Mouse (Mus musculus): ENCODE data around the gene Pygo1. TPM values are rescaled to one million over a fixed set of nuclear protein-coding genes. Genes with fewer than 3 reads are reported as not detected.

Pygo1 gene
- total and polyA plus RNA-seq, 2 experiments from 2014 or later, result 9.6 to 41.7 TPM

DNA sequence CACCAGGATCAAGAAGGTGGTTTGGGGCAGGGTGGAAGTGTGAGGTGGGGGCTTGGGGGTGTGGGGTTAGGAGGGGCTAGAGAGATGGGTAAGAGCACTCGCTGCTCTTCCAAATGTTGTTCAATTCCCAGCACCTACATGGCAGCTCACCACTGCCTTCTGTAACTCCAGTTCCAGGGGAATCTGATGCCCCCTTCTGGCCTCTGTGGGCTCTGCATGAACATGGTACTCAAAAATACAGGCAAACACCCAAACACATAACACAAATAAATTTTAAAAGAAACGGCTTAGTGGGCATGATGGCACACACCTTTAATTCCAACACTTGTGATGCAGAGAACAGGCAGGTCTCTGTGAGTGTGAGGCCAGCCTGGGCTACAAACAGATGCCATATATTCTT, 29.3 kb downstream of the Pygo1 start:
- no peaks in the 10 kb centered on the region for H3K27me3 ChIP-seq (ENCODE audit: insufficient read depth, low read length)
- H3K36me3 ChIP-seq (ENCODE audit: insufficient read depth), result no peaks in the 10 kb centered on the region
- ATAC-seq (no peak), DNase-seq (no peak)
- H3K4me1 ChIP-seq (ENCODE audit: insufficient read depth), result peaks cover 4% of the 10 kb centered on the region; the same call in 1 of the 2 replicates
- WGBS, result 56% methylated on average over 2 of the region's 2 CpGs
- no peak overlapping the region for H3K9ac ChIP-seq
- H3K4me2 ChIP-seq (ENCODE audit: low read depth), result no peak overlapping the region
- no peaks in the 10 kb centered on the region for H3K9me3 ChIP-seq (ENCODE audit: low read length)
- TF ChIP-seq CTCF (IDR thresholded peaks at IDR 0.05; ENCODE audit: low read depth), result peak; percentile 32; the same call in 1 of the 2 replicates
- H3K27ac ChIP-seq (ENCODE audit: low read depth, low read length), result no peak overlapping the region
- H3K4me3 ChIP-seq (ENCODE audit: low read depth, low read length), result no peak overlapping the region

DNA sequence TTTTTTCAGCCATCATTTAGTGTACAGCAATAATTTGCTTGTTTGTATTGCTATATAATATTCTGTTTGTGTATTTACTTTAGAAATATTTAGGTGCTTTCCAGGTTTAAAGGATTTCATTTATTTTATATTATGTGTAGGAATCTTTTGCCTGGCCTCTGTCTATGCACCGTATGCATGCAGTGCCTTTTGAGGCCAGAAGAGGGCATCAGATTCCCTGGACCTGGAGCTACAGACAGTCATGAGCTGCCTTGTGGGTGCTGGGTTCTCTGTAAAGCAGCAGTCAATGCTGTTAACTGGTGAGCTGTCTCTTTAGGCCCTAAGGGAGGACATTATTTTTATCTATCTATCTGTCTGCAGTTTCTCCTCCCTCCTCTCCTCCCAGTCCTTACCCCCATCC, 30.1 kb downstream of the Pygo1 start:
- Histone ChIP-seq H3K9ac (no peak overlapping the region), H3K36me3 (ENCODE audit: insufficient read depth) (no peaks in the 10 kb centered on the region), H3K4me1 (ENCODE audit: insufficient read depth) (peaks cover 4% of the 10 kb centered on the region; the same call in 1 of the 2 replicates), H3K4me3 (ENCODE audit: low read depth, low read length) (no peak overlapping the region), H3K9me3 (ENCODE audit: low read length) (no peaks in the 10 kb centered on the region), H3K27me3 (ENCODE audit: insufficient read depth, low read length) (no peaks in the 10 kb centered on the region), H3K4me2 (ENCODE audit: low read depth) (no peak overlapping the region), H3K27ac (ENCODE audit: low read depth, low read length) (no peak overlapping the region)
- ATAC-seq (peak; percentile 58), DNase-seq (peak; percentile 69)
- WGBS, result 13% methylated on average over 1 of the region's 1 CpGs
- peak; percentile 82 for TF ChIP-seq CTCF (IDR thresholded peaks at IDR 0.05; ENCODE audit: low read depth)

GRCm38 (mm10) chr9:72958521-72959450, 33.3 kb downstream of the Pygo1 start, which contains the start of the genes Dyx1c1 and Gm44503:
TSS of gene Dyx1c1 (plus strand) at chr9:72958785.
TSS of gene Gm44503 (plus strand) at chr9:72958852.
- Histone ChIP-seq H3K27ac (ENCODE audit: low read depth, low read length) (peak within 1 kb of the TSS; percentile 54), H3K27me3 (ENCODE audit: insufficient read depth, low read length) (no peaks in the 10 kb centered on the region), H3K4me3 (ENCODE audit: low read depth, low read length) (peak within 1 kb of the TSS; percentile 59), H3K4me2 (ENCODE audit: low read depth) (peak within 1 kb of the TSS; percentile 69), H3K36me3 (ENCODE audit: insufficient read depth) (no peaks in the 10 kb centered on the region), H3K9ac (peak within 1 kb of the TSS; percentile 57), H3K9me3 (ENCODE audit: low read length) (no peaks in the 10 kb centered on the region), H3K4me1 (ENCODE audit: insufficient read depth) (peaks cover 4% of the 10 kb centered on the region; the same call in 1 of the 2 replicates)
- DNase-seq, result peak; percentile 90
- 3% methylated on average over 43 of the region's 43 CpGs for WGBS
- peak; percentile 58 for TF ChIP-seq CTCF (IDR thresholded peaks at IDR 0.05; ENCODE audit: low read depth)
- ATAC-seq, result peak; percentile 98

DNA sequence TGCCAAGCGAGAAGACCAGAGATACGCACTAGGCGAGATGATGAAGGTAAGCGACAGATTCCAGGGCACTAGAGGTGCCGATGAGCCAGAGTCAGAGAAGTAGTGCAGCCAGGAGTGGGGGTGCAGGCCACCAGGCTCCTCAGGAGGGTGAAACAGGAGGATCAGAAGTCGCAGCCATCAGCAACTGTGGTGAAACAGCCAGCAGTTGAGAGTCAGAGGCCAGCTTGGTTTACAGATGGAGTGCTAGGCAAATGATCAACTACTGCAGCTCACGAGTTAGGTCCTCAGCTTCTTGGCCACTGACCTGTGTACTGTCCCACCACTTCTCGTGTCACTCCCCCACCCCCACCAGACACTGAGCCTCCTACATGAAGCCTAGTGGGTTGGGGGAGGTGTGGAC, 35.9 kb downstream of the Pygo1 start:
- H3K9ac ChIP-seq, result no peak overlapping the region
- no peak overlapping the region for H3K4me2 ChIP-seq (ENCODE audit: low read depth)
- H3K4me1 ChIP-seq (ENCODE audit: insufficient read depth), result peaks cover 4% of the 10 kb centered on the region; the same call in 1 of the 2 replicates
- TF ChIP-seq CTCF (IDR thresholded peaks at IDR 0.05; ENCODE audit: low read depth), result no peak
- H3K9me3 ChIP-seq (ENCODE audit: low read length), result no peaks in the 10 kb centered on the region
- ATAC-seq, result no peak
- no peak for DNase-seq
- H3K4me3 ChIP-seq (ENCODE audit: low read depth, low read length), result no peak overlapping the region
- no peaks in the 10 kb centered on the region for H3K36me3 ChIP-seq (ENCODE audit: insufficient read depth)
- 78% methylated on average over 8 of the region's 8 CpGs for WGBS
- no peak overlapping the region for H3K27ac ChIP-seq (ENCODE audit: low read depth, low read length)
- H3K27me3 ChIP-seq (ENCODE audit: insufficient read depth, low read length), result no peaks in the 10 kb centered on the region

- no peak overlapping the region for H3K4me2 ChIP-seq (ENCODE audit: low read depth)
- no peak overlapping the region for H3K27ac ChIP-seq (ENCODE audit: low read depth, low read length)
- no peak for TF ChIP-seq CTCF (IDR thresholded peaks at IDR 0.05; ENCODE audit: low read depth)
- no peak overlapping the region for H3K9ac ChIP-seq
- peaks cover 4% of the 10 kb centered on the region; the same call in 1 of the 2 replicates for H3K4me1 ChIP-seq (ENCODE audit: insufficient read depth)
- no peak overlapping the region for H3K4me3 ChIP-seq (ENCODE audit: low read depth, low read length)
- 74% methylated on average over 15 of the region's 15 CpGs for WGBS
- ATAC-seq (no peak), DNase-seq (no peak)
- H3K36me3 ChIP-seq (ENCODE audit: insufficient read depth), result no peaks in the 10 kb centered on the region
- H3K9me3 ChIP-seq (ENCODE audit: low read length), result no peaks in the 10 kb centered on the region
- no peaks in the 10 kb centered on the region for H3K27me3 ChIP-seq (ENCODE audit: insufficient read depth, low read length)
Observed at GRCm38 (mm10) chr9:72961959-72962358, 36.5 kb downstream of the Pygo1 start.

GRCm38 (mm10) chr9:72968349-72969061, 43.1 kb downstream of the Pygo1 start:
- no peaks in the 10 kb centered on the region for H3K27me3 ChIP-seq (ENCODE audit: insufficient read depth, low read length)
- peak overlapping the region; percentile 80 for H3K27ac ChIP-seq (ENCODE audit: low read depth, low read length)
- no peak overlapping the region; the same call in 1 of the 2 replicates for H3K9ac ChIP-seq
- TF ChIP-seq CTCF (IDR thresholded peaks at IDR 0.05; ENCODE audit: low read depth), result peak; percentile 85
- no peak overlapping the region for H3K4me3 ChIP-seq (ENCODE audit: low read depth, low read length)
- WGBS, result 22% methylated on average over 11 of the region's 11 CpGs
- no peaks in the 10 kb centered on the region for H3K9me3 ChIP-seq (ENCODE audit: low read length)
- peak; percentile 96 for ATAC-seq
- DNase-seq, result peak; percentile 91
- H3K36me3 ChIP-seq (ENCODE audit: insufficient read depth), result no peaks in the 10 kb centered on the region
- H3K4me2 ChIP-seq (ENCODE audit: low read depth), result no peak overlapping the region
- no peaks in the 10 kb centered on the region for H3K4me1 ChIP-seq (ENCODE audit: insufficient read depth)
